Mouse (Mus musculus): ENCODE data around the gene Gp5. TPM values are rescaled to one million over a fixed set of nuclear protein-coding genes. Genes with fewer than 3 reads are reported as not detected.
"Not testable (repeated sequence)": the region's sequence is repeated elsewhere in the genome, so short reads cannot be mapped to it uniquely, and the experiment has no call there.

Gp5 gene
- polyA plus RNA-seq (2015; fragmentation: Nextera tagmentation; extraction: Ambion mirVana) = 17.2 and 21.8 TPM in 2 replicates

GRCm38 (mm10) chr16:30310647-30311046, at the start of gene Gp5:
Gp5 (minus strand) TSS chr16:30310779.
- DNase-seq = no peak
- Histone ChIP-seq H3K27ac (peak within 1 kb of the TSS; percentile 64), H3K4me3 (replicated peaks) (peak within 1 kb of the TSS; percentile 66), H3K9ac (peak within 1 kb of the TSS; percentile 68), H3K27me3 (peaks cover 44% of the 10 kb centered on the region), H3K4me2 (peak within 1 kb of the TSS; percentile 93), H3K36me3 (peaks cover 7% of the 10 kb centered on the region), H3K4me1 (replicated peaks) (peaks cover 43% of the 10 kb centered on the region), H3K9me3 (replicated peaks) (no peaks in the 10 kb centered on the region)
- peak; percentile 77 for ATAC-seq (ENCODE audit: low read depth)

- not testable (repeated sequence) for DNase-seq; H3K4me3 ChIP-seq (replicated peaks); H3K9me3 ChIP-seq (replicated peaks); H3K9ac ChIP-seq; H3K4me1 ChIP-seq (replicated peaks); ATAC-seq (ENCODE audit: low read depth); H3K27ac ChIP-seq; H3K4me2 ChIP-seq; H3K27me3 ChIP-seq
- 86% methylated on average over 11 of the region's 11 CpGs for WGBS (ENCODE audit: insufficient replicate concordance)
- H3K36me3 ChIP-seq = peaks cover 65% of the 10 kb centered on the region
Observed at GRCm38 (mm10) chr16:30353489-30353888, 42.9 kb upstream of the Gp5 start.

GRCm38 (mm10) chr16:30314236-30314635, 3.7 kb upstream of the Gp5 start:
- Histone ChIP-seq H3K27ac (no peak overlapping the region), H3K27me3 (peaks cover 11% of the 10 kb centered on the region), H3K4me1 (replicated peaks) (peaks cover 29% of the 10 kb centered on the region), H3K9me3 (replicated peaks) (no peaks in the 10 kb centered on the region), H3K9ac (no peak overlapping the region), H3K36me3 (peaks cover 18% of the 10 kb centered on the region), H3K4me2 (no peak overlapping the region), H3K4me3 (replicated peaks) (no peak overlapping the region)
- DNase-seq (no peak), ATAC-seq (ENCODE audit: low read depth) (no peak)

- Histone ChIP-seq H3K9me3 (replicated peaks) (no peaks in the 10 kb centered on the region), H3K4me1 (replicated peaks) (peaks cover 43% of the 10 kb centered on the region), H3K4me3 (replicated peaks) (peak overlapping the region; percentile 66), H3K27ac (peak overlapping the region; percentile 19; the same call in 1 of the 2 replicates), H3K27me3 (peaks cover 44% of the 10 kb centered on the region), H3K36me3 (0 out of 2 replicates have a peak, but pooled peaks cover 4% of the 10 kb centered on the region), H3K9ac (peak overlapping the region; percentile 68; the same call in 1 of the 2 replicates), H3K4me2 (peak overlapping the region; percentile 93)
- 19% methylated on average over 8 of the region's 8 CpGs for WGBS (ENCODE audit: insufficient replicate concordance)
- no peak for ATAC-seq (ENCODE audit: low read depth)
- DNase-seq = no peak
Observed at GRCm38 (mm10) chr16:30310171-30310515, 436 bp downstream of the Gp5 start.

GRCm38 (mm10) chr16:30309395-30310170, 996 bp downstream of the Gp5 start:
- no peak overlapping the region for H3K27ac ChIP-seq
- WGBS (ENCODE audit: insufficient replicate concordance) = 2% methylated on average over 34 of the region's 34 CpGs
- peaks cover 43% of the 10 kb centered on the region for H3K4me1 ChIP-seq (replicated peaks)
- ATAC-seq (ENCODE audit: low read depth) = no peak
- no peaks in the 10 kb centered on the region for H3K36me3 ChIP-seq
- H3K4me3 ChIP-seq (replicated peaks) = peak overlapping the region; percentile 66
- peak overlapping the region; percentile 68 for H3K9ac ChIP-seq
- no peak for DNase-seq
- H3K4me2 ChIP-seq = peak overlapping the region; percentile 93
- peaks cover 44% of the 10 kb centered on the region for H3K27me3 ChIP-seq
- no peaks in the 10 kb centered on the region for H3K9me3 ChIP-seq (replicated peaks)

- WGBS (ENCODE audit: insufficient replicate concordance) = 2% methylated on average over 72 of the region's 72 CpGs
- H3K4me2 ChIP-seq = peak overlapping the region; percentile 93
- H3K9me3 ChIP-seq (replicated peaks) = no peaks in the 10 kb centered on the region
- peaks cover 43% of the 10 kb centered on the region for H3K4me1 ChIP-seq (replicated peaks)
- no peaks in the 10 kb centered on the region for H3K36me3 ChIP-seq
- H3K27me3 ChIP-seq = peaks cover 44% of the 10 kb centered on the region
- peak; percentile 49; the same call in 1 of the 2 replicates for ATAC-seq (ENCODE audit: low read depth)
- DNase-seq = no peak
- H3K9ac ChIP-seq = peak overlapping the region; percentile 68
- H3K4me3 ChIP-seq (replicated peaks) = peak overlapping the region; percentile 66
- no peak overlapping the region for H3K27ac ChIP-seq
Observed at GRCm38 (mm10) chr16:30308616-30309394, 1.8 kb downstream of the Gp5 start.

- DNase-seq = no peak
- H3K4me1 ChIP-seq (replicated peaks) = peaks cover 43% of the 10 kb centered on the region
- 17% methylated on average over 29 of the region's 29 CpGs for WGBS (ENCODE audit: insufficient replicate concordance)
- peak overlapping the region; percentile 66 for H3K4me3 ChIP-seq (replicated peaks)
- peak overlapping the region; percentile 68 for H3K9ac ChIP-seq
- peaks cover 50% of the 10 kb centered on the region for H3K27me3 ChIP-seq
- H3K4me2 ChIP-seq = peak overlapping the region; percentile 93
- no peak overlapping the region for H3K27ac ChIP-seq
- ATAC-seq (ENCODE audit: low read depth) = peak; percentile 6; the same call in 1 of the 2 replicates
- H3K9me3 ChIP-seq (replicated peaks) = no peaks in the 10 kb centered on the region
- H3K36me3 ChIP-seq = no peaks in the 10 kb centered on the region
Observed at GRCm38 (mm10) chr16:30307961-30308615, 2.5 kb downstream of the Gp5 start.

- no peak overlapping the region for H3K9ac ChIP-seq
- WGBS (ENCODE audit: insufficient replicate concordance) = 44% methylated on average over 12 of the region's 12 CpGs
- H3K4me3 ChIP-seq (replicated peaks) = no peak overlapping the region
- no peak overlapping the region for H3K27ac ChIP-seq
- DNase-seq = no peak
- H3K9me3 ChIP-seq (replicated peaks) = no peaks in the 10 kb centered on the region
- no peak for ATAC-seq (ENCODE audit: low read depth)
- H3K27me3 ChIP-seq = peaks cover 50% of the 10 kb centered on the region
- no peaks in the 10 kb centered on the region for H3K36me3 ChIP-seq
- H3K4me2 ChIP-seq = no peak overlapping the region
- peaks cover 43% of the 10 kb centered on the region for H3K4me1 ChIP-seq (replicated peaks)
Observed at GRCm38 (mm10) chr16:30307306-30307705, 3.3 kb downstream of the Gp5 start.

GRCm38 (mm10) chr16:30306102-30306501, 4.5 kb downstream of the Gp5 start:
- DNase-seq = no peak
- ATAC-seq (ENCODE audit: low read depth) = no peak
- Histone ChIP-seq H3K27me3 (peaks cover 55% of the 10 kb centered on the region), H3K9me3 (replicated peaks) (no peaks in the 10 kb centered on the region), H3K4me3 (replicated peaks) (no peak overlapping the region), H3K27ac (no peak overlapping the region), H3K9ac (no peak overlapping the region), H3K4me2 (no peak overlapping the region), H3K36me3 (no peaks in the 10 kb centered on the region), H3K4me1 (replicated peaks) (peaks cover 32% of the 10 kb centered on the region)
- WGBS (ENCODE audit: insufficient replicate concordance) = 70% methylated on average over 4 of the region's 4 CpGs

- Histone ChIP-seq H3K27me3 (peaks cover 53% of the 10 kb centered on the region), H3K9ac (no peak overlapping the region), H3K36me3 (no peaks in the 10 kb centered on the region), H3K4me3 (replicated peaks) (no peak overlapping the region), H3K4me1 (replicated peaks) (peaks cover 13% of the 10 kb centered on the region), H3K27ac (no peak overlapping the region), H3K4me2 (no peak overlapping the region), H3K9me3 (replicated peaks) (no peaks in the 10 kb centered on the region)
- WGBS (ENCODE audit: insufficient replicate concordance) = 49% methylated on average over 5 of the region's 5 CpGs
- DNase-seq (no peak), ATAC-seq (ENCODE audit: low read depth) (no peak)
Observed at GRCm38 (mm10) chr16:30304236-30304635, 6.3 kb downstream of the Gp5 start.

- DNase-seq (no peak), ATAC-seq (ENCODE audit: low read depth) (no peak)
- no peak overlapping the region for H3K4me2 ChIP-seq
- H3K27me3 ChIP-seq = peaks cover 44% of the 10 kb centered on the region
- H3K27ac ChIP-seq = no peak overlapping the region
- 61% methylated on average over 2 of the region's 2 CpGs for WGBS (ENCODE audit: insufficient replicate concordance)
- no peak overlapping the region for H3K9ac ChIP-seq
- no peaks in the 10 kb centered on the region for H3K9me3 ChIP-seq (replicated peaks)
- no peaks in the 10 kb centered on the region for H3K36me3 ChIP-seq
- peaks cover 5% of the 10 kb centered on the region for H3K4me1 ChIP-seq (replicated peaks)
- H3K4me3 ChIP-seq (replicated peaks) = no peak overlapping the region
Observed at GRCm38 (mm10) chr16:30303411-30303810, 7.2 kb downstream of the Gp5 start.
